Mouse (Mus musculus): Measurements from ENCODE around the gene Nrtn. TPM values are rescaled to one million over a fixed set of nuclear protein-coding genes. Genes with fewer than 3 reads are reported as not detected.

Nrtn gene
- polyA plus RNA-seq, 1 experiment from 2014 or later, result 14.1 TPM

- Histone ChIP-seq H3K4me1 (ENCODE audit: control insufficient read depth, insufficient read depth, low read length) (no peaks in the 10 kb centered on the region), H3K9ac (replicated peaks; ENCODE audit: low read depth, low read length) (no peak overlapping the region), H3K9me3 (ENCODE audit: control insufficient read depth, low read depth, low read length) (no peaks in the 10 kb centered on the region), H3K27ac (ENCODE audit: low read length) (no peak overlapping the region), H3K4me2 (replicated peaks; ENCODE audit: low read depth, low read length) (no peak overlapping the region), H3K36me3 (ENCODE audit: control insufficient read depth, insufficient read depth, low read length) (peaks cover 90% of the 10 kb centered on the region), H3K27me3 (ENCODE audit: control insufficient read depth, insufficient read depth, low read length) (no peaks in the 10 kb centered on the region), H3K4me3 (ENCODE audit: low read depth, low read length) (no peak overlapping the region)
- 81% methylated on average over 4 of the region's 4 CpGs for WGBS
- ATAC-seq (ENCODE audit: insufficient number of reproducible peaks, insufficient read depth, low FRiP score, low read depth), result no peak
Observed at GRCm38 (mm10) chr17:56703038-56703437, 54.3 kb downstream of the Nrtn start.

Other genes starting within 250 kb of the Nrtn start
- not detected in 2 replicates for gene Znrf4, start 245.1 kb downstream of the Nrtn start, polyA plus RNA-seq (2014; fragmentation: Nextera tagmentation; extraction: Ambion mirVana)
- 11.9 and 13.1 TPM in 2 replicates for gene Gm20219, start 203.1 kb downstream of the Nrtn start, polyA plus RNA-seq (2014; fragmentation: Nextera tagmentation; extraction: Ambion mirVana)
- 62.8 and 73.5 TPM in 2 replicates for gene Safb2, start 172.9 kb downstream of the Nrtn start, polyA plus RNA-seq (2014; fragmentation: Nextera tagmentation; extraction: Ambion mirVana)
- gene Safb, start 172.7 kb downstream of the Nrtn start, polyA plus RNA-seq (2014; fragmentation: Nextera tagmentation; extraction: Ambion mirVana), result 75.4 and 86.5 TPM in 2 replicates
- 259 and 261 TPM in 2 replicates for gene 2410015M20Rik, start 147.8 kb downstream of the Nrtn start, polyA plus RNA-seq (2014; fragmentation: Nextera tagmentation; extraction: Ambion mirVana)
- 2,224 and 2,447 TPM in 2 replicates for gene Rpl36, start 144.1 kb downstream of the Nrtn start, polyA plus RNA-seq (2014; fragmentation: Nextera tagmentation; extraction: Ambion mirVana)
- 49.3 and 51.3 TPM in 2 replicates for gene Lonp1, start 130.6 kb downstream of the Nrtn start, polyA plus RNA-seq (2014; fragmentation: Nextera tagmentation; extraction: Ambion mirVana)
- 0.46 and 0.73 TPM in 2 replicates for gene Catsperd, start 129.4 kb downstream of the Nrtn start, polyA plus RNA-seq (2014; fragmentation: Nextera tagmentation; extraction: Ambion mirVana)
- 86.5 and 94.9 TPM in 2 replicates for gene Ranbp3, start 84.2 kb downstream of the Nrtn start, polyA plus RNA-seq (2014; fragmentation: Nextera tagmentation; extraction: Ambion mirVana)
- gene Ndufa11, start 39.8 kb downstream of the Nrtn start, polyA plus RNA-seq (2014; fragmentation: Nextera tagmentation; extraction: Ambion mirVana), result 444 and 502 TPM in 2 replicates
- 31.3 and 31.7 TPM in 2 replicates for gene Vmac, start 39.5 kb downstream of the Nrtn start, polyA plus RNA-seq (2014; fragmentation: Nextera tagmentation; extraction: Ambion mirVana)
- 40.9 and 46.3 TPM in 2 replicates for gene Dus3l, start 7.2 kb upstream of the Nrtn start, polyA plus RNA-seq (2014; fragmentation: Nextera tagmentation; extraction: Ambion mirVana)
- gene Prr22, start 12.7 kb upstream of the Nrtn start, polyA plus RNA-seq (2014; fragmentation: Nextera tagmentation; extraction: Ambion mirVana), result 1.1 and 1.6 TPM in 2 replicates
- 6.7 TPM in 2 replicates for gene Rfx2, start 73.5 kb upstream of the Nrtn start, polyA plus RNA-seq (2014; fragmentation: Nextera tagmentation; extraction: Ambion mirVana)
- gene Acsbg2, start 116.9 kb upstream of the Nrtn start, polyA plus RNA-seq (2014; fragmentation: Nextera tagmentation; extraction: Ambion mirVana), result not detected in 2 replicates
- 0.35 and 0.76 TPM in 2 replicates for gene 1700061G19Rik, start 117.9 kb upstream of the Nrtn start, polyA plus RNA-seq (2014; fragmentation: Nextera tagmentation; extraction: Ambion mirVana)
- 26.8 and 29.6 TPM in 2 replicates for gene Mllt1, start 177.9 kb upstream of the Nrtn start, polyA plus RNA-seq (2014; fragmentation: Nextera tagmentation; extraction: Ambion mirVana)
- not detected in 2 replicates for gene Acer1, start 224.6 kb upstream of the Nrtn start, polyA plus RNA-seq (2014; fragmentation: Nextera tagmentation; extraction: Ambion mirVana)
- gene Clpp, start 232.8 kb upstream of the Nrtn start, polyA plus RNA-seq (2014; fragmentation: Nextera tagmentation; extraction: Ambion mirVana), result 146 and 164 TPM in 2 replicates
- 41.8 and 43.7 TPM in 2 replicates for gene Alkbh7, start 239.8 kb upstream of the Nrtn start, polyA plus RNA-seq (2014; fragmentation: Nextera tagmentation; extraction: Ambion mirVana)
- 0.83 and 1.0 TPM in 2 replicates for gene Pspn, start 242.5 kb upstream of the Nrtn start, polyA plus RNA-seq (2014; fragmentation: Nextera tagmentation; extraction: Ambion mirVana)

Data from stomach, embryonic 14.5 days (tissue).